Mouse (Mus musculus) G1E (cell line): Measurements from ENCODE around the gene Cbx7.

Source experiments
- CTCF ChIP-seq: IDR thresholded peaks from 2 replicates; pipeline ENCODE4 v1.5.1; 2012; ENCODE audit warnings: low read depth, low read length, inconsistent platforms, mixed read lengths
- GATA1 ChIP-seq: IDR thresholded peaks from 2 replicates; pipeline ENCODE4 v1.6.1; 2012; ENCODE audit warnings: borderline replicate concordance, low read length, inconsistent platforms, mixed read lengths
- GATA2 ChIP-seq: IDR thresholded peaks from 2 replicates; pipeline ENCODE4 v1.6.1; 2012; ENCODE audit warnings: low read depth, low read length, inconsistent platforms, borderline replicate concordance
- TAL1 ChIP-seq: conservative IDR thresholded peaks from 2 replicates; pipeline ENCODE4 v1.6.1; 2012; ENCODE audit warnings: low read depth, low read length, inconsistent platforms, mixed read lengths

DNA sequence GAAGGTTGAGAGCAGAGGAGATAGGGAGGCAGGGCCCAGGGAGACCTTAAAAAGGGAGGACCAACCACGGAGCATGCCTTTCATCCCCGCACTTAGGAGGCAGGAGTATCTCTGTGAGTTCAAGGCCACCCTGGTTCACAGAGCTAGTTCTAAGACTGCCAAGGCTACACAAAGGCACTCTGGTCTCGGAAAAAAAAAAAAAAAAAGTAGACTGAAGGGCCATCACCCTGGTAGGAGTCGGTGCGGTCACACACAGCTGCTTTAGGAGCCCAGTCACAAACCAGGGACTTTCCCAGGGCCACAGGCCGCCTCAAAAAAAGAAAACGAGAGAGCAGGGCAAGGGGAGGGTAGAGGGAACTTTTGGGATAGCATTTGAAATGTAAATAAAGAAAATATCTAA is 70.2 kb downstream of the Cbx7 start:
- TF ChIP-seq CTCF (no peak), TAL1 (no peak), GATA1 (no peak), GATA2 (no peak)
